Mouse (Mus musculus): ENCODE results near the gene 2310030G06Rik.

2310030G06Rik gene

DNA sequence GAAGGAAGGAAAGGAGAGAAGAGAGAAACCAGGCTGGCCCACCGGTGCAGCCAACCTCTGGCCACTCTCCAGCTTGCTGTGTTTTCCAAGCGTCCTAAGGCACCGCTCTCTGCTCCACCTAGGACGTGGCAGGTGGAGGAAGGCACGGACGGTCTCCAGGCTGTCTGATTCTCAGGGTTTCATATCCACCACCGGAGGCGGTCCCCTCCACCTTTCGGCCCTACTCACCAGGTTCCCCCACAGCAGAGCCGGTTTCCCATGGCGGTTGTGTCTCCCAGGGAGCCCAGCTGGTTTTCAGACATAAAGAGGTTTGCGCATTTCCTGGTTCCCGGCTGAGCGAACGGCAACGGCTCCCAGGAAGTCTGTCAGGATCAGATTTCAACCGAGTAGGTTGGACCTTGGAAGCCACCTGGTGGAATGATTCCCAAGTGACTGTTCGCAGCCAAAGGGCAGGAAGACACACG, at the start of gene 2310030G06Rik:
2310030G06Rik (minus strand) TSS at position 323 of the 464 bp plus-strand sequence.
- peak; percentile 50 for DNase-seq (ENCODE audit: low spot score)

DNA sequence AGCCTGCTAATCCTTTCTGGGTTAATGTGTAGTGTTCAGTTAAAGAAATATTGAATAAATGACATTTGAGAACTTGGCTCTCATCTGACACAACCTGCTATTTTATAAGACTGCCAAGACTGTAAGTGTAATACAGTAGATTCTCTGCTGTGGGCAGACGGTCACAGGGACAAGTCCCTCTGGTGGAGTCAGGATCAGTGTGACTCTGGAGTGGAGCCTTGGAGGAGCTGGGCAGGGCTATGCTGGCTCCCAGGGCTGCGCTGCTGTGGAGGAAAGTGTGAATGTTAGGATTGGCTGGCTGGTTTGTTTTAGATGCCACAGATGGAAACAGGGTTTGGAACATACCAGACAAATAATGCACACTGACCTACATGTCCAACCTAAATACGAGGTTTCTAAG, 48.9 kb upstream of the 2310030G06Rik start:
- DNase-seq (ENCODE audit: low spot score), result no peak

DNA sequence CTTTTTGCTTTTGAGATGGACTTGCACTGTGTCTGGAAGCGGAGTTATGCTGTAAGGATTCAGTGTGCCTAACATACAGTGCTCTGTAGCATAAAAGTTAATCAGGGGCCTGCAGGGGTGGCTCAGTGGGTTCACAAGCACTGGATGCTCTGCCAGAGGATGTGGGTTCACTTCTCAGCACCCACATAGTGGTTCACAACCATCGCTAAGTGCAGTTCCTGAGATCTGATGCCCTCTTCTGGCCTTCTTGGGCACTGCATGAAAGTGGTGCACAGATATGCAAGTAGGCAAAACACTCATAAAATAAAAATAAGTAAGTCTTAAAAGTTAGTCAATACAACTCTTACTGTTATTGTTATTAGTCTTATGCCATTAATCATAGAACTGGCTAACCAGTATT, 35.8 kb upstream of the 2310030G06Rik start:
- peak; percentile 53 for DNase-seq (ENCODE audit: low spot score)

DNA sequence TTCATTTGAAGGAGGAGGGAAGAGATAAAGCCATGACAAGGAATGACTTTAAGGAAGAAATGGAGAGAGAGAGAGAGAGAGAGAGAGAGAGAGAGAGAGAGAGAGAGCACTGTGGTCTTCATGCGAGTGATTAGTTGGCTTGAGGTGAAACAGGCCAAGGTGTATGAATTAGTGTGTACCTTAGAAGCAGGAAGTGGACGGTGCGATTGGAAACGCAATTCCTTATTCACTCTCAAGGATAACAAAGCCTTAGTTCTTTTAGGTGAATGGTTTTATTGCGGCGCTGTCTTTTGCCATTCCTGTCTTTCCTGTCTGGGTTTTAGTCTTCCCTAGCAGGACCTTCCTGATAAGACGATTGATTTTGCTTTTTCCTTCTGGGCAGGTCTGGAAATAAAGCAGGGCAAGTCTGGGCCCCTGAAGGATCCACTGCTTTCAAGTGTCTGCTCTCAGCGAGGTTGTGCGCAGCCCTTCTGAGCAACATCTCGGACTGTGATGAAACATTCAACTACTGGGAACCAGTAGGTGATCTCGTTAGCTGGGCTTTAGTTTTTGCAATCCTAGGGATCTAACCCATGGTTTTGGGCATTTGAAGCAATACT, 29.9 kb upstream of the 2310030G06Rik start:
- no peak for DNase-seq (ENCODE audit: low spot score)

DNA sequence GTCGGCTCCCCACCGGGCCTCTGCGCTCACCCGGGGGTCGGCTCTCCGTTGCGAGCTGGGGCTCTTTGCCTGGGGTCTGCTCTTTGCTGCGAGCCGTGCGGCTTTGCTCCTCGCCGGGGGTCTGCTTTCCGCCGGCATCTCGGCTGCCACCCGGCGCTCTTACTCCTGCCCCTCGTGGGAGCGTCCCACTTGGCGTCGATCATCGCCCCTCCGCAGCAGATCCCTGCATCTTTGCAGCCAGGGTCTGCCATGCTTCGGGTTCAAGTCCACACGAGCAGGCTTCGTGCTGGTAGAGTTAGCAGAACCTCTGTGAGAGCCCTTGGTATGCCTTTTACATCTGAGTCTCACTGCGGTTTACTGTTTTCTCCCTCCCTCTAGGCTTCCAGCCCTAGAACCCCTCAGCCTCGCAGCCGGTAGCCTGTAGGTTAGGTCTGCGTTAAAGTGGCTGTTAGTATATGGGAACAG, 29.4 kb upstream of the 2310030G06Rik start:
- DNase-seq (ENCODE audit: low spot score), result peak; percentile 46

DNA sequence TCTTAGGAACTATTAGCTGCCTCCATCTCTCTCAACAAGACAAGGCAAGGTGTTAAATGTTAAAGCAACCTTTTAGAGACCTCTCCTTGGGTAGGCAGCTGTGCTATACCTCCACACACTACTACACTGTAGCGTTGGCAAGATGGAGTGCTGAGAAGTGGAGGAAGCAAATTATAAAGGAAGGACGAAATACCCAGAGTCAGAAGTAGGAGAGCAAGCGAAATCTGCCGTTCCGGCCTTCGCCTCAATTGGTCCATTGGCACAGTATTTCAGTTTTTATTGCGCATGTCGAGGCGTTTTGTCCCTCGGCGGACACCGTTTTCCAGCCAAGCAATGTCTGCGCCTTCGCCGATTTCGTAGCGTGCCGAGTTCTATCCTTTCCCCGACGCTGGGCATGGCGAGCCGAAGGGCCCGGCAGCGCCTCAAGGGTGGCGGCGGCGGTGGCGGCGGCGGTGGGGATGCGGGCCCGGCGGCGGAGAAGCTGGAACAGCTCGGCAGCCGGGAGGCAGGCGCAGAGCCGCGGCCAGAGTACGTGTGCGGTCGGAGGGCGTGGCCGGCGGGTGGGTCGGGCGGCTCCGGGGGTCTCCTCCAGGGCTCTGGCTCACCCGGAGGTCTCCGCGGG, 28.8 kb upstream of the 2310030G06Rik start, which contains the start of the genes Alg9 and 1110032A03Rik:
Alg9 (plus strand) TSS at position 29 of the 622 bp plus-strand sequence.
1110032A03Rik (minus strand) TSS at position 530 of the 622 bp plus-strand sequence.
- DNase-seq (ENCODE audit: low spot score), result peak; percentile 91

DNA sequence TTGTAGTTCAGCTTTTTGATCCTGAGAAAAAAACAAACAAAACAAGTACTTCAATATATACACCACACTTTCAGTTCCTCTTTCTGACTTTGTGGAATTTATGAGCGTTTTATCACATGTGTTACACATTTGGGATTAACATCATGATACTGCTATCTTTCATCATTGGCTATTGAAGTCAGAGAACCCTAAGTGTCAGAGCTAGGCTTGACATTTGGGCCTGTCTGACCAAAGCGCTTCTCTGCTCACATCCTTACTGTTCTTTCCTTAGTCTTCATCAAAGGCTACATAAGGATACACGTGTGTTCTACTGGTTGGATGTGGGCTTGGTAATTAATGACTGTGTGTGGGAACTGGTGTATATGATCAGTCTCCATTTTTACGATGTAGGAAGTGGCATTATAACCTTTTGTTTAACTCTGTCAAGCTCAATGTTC, 27.7 kb upstream of the 2310030G06Rik start:
- no peak for DNase-seq (ENCODE audit: low spot score)

DNA sequence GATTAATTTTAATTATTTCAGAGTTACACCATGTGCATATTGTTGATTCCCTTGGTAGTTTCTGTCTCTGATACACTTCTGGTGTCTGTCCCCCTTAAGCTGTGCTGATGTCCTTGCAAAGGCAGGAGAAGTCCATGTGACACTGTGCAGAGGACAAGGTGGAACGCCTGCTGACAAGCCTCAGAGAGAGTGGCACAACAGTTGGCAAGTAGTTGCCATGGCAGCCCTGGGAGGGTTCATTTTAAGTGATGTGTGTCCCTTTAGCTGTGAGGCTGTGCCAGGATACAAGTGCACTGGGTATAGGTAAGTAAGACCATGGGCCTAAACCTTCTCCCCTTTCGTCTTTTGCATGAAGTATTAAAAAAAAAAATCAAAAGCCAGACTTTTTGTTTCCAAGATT, 23.7 kb upstream of the 2310030G06Rik start:
- DNase-seq (ENCODE audit: low spot score), result no peak

DNA sequence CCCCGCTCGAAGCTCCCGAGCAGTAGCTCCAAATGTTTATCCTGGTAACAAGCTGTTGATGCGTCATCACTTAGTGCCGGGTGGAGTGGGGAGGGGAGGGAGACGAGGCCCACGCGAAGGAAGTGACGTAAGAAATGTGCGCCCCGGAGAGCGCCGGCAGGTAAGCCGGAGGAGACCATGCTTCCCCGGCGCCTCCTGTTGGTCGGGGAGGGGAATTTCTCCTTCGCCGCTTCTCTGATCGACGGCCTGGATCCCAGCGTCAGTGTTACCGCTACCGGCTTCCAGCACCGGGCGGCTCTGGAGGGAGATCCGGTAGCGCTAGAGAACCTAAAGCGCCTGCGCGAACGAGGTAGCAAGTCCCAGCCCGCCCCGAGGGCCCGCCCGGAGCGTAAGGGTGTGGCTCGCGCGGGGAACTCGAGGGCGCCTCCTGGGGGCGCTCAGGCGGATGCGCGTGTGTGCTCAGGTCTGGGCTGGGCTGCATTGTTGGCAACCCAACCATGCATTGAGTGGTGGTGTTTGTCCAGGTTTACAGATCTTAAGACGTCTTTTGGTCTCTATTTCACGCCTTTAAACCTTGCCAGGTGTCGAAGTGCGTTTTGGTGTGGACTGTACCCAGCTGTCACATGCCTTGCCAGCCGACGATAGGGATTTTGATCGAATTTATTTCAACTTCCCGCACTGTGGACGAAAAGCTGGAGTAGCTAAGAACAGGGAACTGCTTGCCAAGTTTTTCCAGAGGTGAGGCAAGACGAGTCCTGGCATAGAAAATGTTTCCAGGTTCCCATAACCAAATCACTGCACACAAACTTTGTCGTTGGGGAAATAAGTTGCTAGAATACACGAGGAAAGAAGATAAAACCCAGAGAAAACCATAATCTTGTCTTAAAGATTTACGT, 22.0 kb upstream of the 2310030G06Rik start, which contains the start of gene Fdxacb1:
Fdxacb1 (plus strand) TSS at position 130 of the 896 bp plus-strand sequence.
- peak; percentile 99 for DNase-seq (ENCODE audit: low spot score)

DNA sequence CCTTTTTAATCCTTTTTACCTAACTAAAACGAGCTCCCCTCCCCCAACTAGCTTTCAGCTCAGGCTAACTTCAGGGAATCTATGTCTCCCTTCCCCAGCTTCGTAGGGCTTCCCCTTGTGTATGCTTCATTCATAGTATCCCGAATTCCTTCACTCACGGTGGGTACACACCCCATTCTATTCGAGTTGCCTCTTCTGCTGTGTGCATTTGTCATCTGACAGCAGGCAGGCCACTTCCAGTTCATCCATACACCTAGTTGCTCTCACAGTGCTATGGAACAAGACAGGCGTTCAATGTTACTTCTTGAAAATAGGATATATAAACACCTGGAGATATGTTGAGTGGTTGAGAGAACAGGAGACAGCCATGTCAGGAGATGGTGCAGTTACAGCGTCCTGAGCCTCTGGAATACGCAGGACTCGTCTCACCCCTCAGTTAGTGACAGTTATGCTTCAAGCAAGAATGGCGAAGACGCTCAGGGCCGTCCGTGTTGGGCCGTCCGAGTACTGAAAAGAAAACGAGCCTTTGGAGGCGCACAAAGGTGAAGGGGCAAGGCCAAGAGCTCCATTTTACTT, 21.3 kb upstream of the 2310030G06Rik start:
- no peak for DNase-seq (ENCODE audit: low spot score)

DNA sequence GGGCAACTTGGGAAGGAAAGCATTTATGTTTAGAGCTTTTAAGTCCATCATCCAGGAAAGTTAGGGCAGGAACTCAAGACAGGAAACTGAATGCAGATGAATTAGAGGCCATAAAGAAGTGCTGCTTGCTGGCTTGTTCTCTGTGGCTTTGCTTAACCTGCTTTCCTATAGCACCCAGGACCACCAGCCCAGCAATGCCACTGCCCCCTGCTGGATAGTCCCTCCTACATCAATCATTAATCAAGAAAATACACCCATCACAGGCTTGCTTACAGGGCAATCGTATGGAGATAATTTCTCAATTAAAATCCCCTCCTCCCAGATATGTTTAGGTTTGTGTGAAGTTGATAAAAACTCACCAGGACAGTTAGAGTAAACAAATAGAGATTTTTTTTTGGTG, 17.0 kb upstream of the 2310030G06Rik start:
- DNase-seq (ENCODE audit: low spot score), result peak; percentile 63

DNA sequence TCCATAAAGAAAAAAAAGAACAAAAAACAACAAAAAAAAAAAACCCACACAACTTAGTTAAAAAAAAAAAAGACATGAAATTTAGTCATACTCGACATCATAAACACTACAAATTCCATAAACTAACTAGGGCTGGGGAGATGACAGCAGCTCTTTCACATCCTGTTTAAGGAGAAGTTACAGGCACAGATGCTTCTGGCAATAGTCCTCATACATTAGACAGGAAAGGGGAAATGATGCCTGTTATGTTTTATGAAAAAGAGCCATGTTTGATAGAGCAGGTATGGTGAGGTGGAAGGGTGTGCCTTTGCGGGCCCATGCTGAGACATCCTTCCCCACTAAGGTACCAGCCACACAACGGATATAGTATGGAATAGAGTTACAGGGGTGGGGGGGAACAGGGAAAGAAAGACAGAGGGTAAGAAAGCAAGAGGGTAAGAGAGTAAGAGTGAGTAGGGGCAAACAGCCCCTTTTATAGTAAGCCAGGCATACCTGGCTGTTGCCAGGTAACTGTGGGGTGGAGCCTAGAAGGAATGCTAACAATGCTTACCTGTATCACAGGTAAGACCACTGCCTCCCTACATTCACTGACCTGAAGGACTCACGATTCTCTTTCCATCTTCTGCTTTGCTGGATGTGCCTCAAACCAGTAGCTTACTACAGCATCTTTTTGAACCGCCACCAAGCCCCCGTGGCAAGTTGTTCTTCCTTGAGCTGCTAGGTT, 15.3 kb upstream of the 2310030G06Rik start:
- no peak for DNase-seq (ENCODE audit: low spot score)

DNA sequence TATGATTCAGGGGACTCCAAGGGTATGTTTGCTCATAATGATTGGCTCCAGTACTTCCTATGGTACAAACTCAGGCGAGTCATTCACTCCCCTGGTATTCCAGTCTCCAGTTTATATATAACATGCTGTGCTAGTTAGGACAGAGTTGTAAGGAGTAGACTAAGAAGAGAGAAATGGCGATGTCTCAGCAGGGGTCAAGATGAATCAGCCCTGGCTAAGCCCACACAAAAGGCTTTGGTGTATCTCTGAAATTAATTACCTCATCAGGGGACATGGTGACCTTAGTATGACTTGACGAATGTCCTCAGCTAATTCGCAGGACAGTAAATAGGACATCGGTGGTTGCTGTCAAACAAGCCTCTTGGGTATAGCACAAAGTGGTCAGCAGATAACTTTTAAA, 10.4 kb upstream of the 2310030G06Rik start:
- no peak for DNase-seq (ENCODE audit: low spot score)

DNA sequence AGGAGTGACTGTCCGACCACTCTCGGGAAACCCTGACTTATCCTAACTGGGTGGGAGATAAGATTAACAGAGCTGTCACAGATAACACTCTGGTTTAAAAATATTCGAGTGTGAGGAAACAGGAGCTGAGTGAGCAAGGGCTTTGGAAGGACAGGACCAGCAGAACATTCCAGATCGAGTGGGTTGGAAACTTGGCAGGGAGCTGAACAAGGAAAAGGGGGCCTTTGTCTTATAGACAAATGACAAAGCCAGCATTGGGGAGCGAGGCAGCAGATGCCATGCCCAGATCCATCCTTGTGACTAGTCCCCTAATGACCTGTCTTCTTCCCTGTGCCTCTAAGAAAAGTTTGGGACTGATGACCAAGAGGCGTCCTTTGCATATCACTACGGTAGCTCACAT, 7.6 kb upstream of the 2310030G06Rik start:
- no peak for DNase-seq (ENCODE audit: low spot score)

DNA sequence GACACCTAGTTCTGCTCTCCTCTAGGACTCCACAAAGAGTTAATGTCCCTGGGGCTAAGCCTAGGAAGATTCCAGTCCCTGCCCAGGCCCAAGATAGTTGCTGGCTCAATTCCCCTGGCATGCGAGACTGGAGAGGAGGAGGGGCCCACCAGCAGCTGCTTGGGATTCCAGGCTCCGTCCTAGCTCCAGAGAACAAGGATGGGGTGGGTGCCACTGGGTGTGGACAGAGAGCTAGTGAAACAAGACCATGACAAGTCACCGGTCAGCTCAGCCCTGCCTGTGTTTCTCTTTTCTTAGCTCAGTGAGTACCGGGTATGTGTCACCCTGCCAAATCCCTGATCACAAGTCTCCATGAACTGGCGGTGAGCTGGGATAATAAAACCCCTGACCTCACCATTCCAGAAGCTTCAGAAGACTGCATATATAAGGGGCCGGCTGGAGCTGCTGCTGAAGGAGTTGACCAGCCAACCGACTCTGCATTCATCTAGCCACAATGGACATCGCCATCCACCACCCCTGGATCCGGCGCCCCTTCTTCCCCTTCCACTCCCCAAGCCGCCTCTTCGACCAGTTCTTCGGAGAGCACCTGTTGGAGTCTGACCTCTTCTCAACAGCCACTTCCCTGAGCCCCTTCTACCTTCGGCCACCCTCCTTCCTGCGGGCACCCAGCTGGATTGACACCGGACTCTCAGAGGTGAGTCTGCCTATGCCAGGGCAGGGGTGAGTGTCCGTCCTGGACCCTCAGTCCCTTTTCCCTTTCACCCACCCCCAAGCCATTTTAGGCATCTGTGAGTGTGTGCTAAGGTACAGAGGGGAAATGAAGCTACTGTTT, 6.7 kb upstream of the 2310030G06Rik start:
- DNase-seq (ENCODE audit: low spot score), result no peak

DNA sequence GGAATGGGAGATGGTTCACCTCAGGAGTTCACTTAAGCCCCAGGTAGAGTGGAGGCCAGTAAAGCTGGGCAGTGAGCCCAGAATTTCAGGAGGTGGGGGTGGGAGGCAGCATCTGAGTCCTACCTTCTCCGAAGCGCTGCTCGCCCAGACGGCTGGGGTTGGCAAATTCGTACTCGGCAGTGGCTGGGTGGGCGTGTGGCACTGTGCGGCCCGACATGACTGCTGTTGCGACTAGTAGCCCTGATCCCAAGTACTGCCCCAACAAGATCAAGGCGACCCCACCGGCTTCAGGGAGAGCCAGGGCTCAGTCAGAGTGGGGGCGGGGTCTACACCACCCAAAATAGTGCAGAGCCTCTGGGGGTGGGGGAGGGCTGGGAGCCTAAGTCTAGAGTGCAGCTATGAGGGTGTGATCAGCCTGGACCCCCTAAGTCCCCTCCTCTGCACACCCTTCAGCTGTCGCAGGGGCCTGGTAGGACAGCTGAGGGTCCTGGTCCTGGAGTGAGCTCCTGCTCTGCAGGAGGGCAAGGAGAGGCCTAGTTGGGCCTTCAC, 5.8 kb upstream of the 2310030G06Rik start, which contains the start of gene Hspb2:
Hspb2 (minus strand) TSS at position 301 of the 549 bp plus-strand sequence.
- no peak for DNase-seq (ENCODE audit: low spot score)

DNA sequence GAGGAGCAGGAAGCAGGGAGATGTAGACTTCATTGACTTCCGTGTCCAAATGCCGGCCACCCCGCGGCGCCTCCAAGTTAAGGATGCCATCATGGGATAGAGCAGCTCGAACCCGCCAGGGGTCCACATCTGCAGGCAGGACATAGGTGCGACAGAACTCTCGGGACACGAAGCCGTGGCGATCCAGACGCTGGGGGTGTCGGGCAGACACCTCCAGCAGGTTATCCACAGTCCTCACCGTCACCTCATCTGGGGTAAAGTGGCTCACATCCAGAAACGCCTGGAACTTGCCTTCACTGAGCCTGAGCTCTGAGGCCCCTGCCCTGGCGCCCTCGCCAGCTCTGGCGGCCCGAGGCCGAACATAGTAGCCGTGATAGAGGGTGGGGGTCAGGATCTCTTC, 5.0 kb upstream of the 2310030G06Rik start, which contains the start of gene Cryab:
Cryab (plus strand) TSS at position 3 of the 400 bp plus-strand sequence.
- DNase-seq (ENCODE audit: low spot score), result no peak

DNA sequence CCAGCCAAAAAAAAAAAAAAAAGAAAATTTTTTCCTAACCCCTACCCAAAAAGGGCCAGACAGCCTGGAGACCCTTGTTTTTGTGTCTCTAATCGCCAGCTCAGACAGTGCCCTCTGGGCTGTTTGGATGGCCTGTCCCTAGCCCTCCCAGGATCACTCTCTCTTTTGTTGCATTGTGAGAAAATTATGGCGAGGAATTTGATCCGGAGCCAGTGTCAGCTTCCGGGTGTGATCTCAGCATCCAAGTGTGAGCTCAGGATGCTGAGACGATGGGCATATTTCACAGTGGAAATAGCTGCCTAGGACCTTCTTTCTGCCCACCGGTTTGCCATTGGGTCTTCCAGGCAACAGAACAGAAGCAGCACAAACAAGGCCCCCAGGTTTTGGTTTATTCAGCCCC, 4.4 kb upstream of the 2310030G06Rik start:
- DNase-seq (ENCODE audit: low spot score), result no peak

DNA sequence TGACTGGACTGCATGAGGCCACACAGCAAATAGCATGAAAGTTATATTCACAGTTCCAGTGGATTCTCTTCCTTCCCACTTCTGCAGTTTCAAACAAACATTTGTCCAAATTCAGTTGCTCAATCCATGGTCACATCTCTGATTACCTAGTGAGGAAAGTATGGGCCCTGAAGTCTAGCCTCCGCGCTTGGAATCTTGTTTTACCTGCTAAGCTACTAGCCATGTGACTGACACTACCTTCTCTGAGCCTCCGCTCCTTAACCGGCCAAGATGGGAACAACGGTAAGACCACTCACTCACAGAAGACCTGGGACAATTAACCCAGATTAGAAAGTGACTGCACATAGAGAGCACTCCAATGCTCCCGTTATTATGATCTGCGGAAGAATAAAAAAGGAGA, 530 bp downstream of the 2310030G06Rik start:
- DNase-seq (ENCODE audit: low spot score), result no peak

DNA sequence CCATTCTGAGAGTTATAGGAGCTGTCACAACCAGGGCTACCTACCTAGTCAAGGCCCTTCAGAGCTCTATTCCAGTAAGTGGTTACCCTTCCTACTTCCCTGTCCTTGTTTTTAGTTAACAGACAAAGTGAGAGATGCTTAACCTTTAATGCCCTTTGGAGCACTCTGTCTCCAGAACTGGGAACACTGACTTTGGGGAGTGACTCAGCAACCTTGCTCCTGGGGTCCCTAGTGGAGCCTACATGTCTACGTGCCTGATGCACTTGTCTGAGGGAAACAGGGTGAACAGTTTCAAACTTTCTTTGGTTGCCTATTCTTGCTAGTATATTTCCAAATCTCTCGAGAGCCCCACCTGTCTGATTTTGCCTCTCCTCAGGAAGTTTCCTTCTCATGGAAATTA, 3.6 kb downstream of the 2310030G06Rik start:
- DNase-seq (ENCODE audit: low spot score), result no peak

Measured in embryo, embryonic 10.5 days (tissue).